Mouse (Mus musculus): ENCODE results near the gene Rp2. TPM values are rescaled to one million over a fixed set of nuclear protein-coding genes. Genes with fewer than 3 reads are reported as not detected.
A peak's percentile ranks its signal among the peaks of the same experiment; 100 is the strongest.
"Not testable (repeated sequence)": the region's sequence is repeated elsewhere in the genome, so short reads cannot be mapped to it uniquely, and the experiment has no call there.

Gene Rp2
- total RNA-seq (2015; ENCODE audit: low replicate concordance) (23.4 and 26.1 TPM in 2 replicates), total RNA-seq (2017; ENCODE audit: low replicate concordance) (17.0 and 18.8 TPM in 2 replicates)

GRCm38 (mm10) chrX:20364391-20365365 lies at the start of gene Rp2:
Gene Rp2, plus strand, starts transcription at chrX:20364481.
- peak; percentile 100 for ATAC-seq (replicated peaks; ENCODE audit: low FRiP score, poor library complexity, severe bottlenecking)

GRCm38 (mm10) chrX:20332756-20333155 lies 31.5 kb upstream of the Rp2 start:
- no peak for ATAC-seq (replicated peaks; ENCODE audit: low FRiP score, poor library complexity, severe bottlenecking)

- ATAC-seq (replicated peaks; ENCODE audit: low FRiP score, poor library complexity, severe bottlenecking), result no peak
These were observed 28.6 kb upstream of the Rp2 start for GRCm38 (mm10) chrX:20335722-20336121.

- no peak for ATAC-seq (replicated peaks; ENCODE audit: low FRiP score, poor library complexity, severe bottlenecking)
These were observed 19.3 kb upstream of the Rp2 start for GRCm38 (mm10) chrX:20344980-20345379.

GRCm38 (mm10) chrX:20346355-20346754 lies 17.9 kb upstream of the Rp2 start:
- no peak for ATAC-seq (replicated peaks; ENCODE audit: low FRiP score, poor library complexity, severe bottlenecking)

GRCm38 (mm10) chrX:20350241-20350640 lies 14.0 kb upstream of the Rp2 start:
- ATAC-seq (replicated peaks; ENCODE audit: low FRiP score, poor library complexity, severe bottlenecking), result not testable (repeated sequence)

GRCm38 (mm10) chrX:20355283-20355682 lies 9.0 kb upstream of the Rp2 start:
- ATAC-seq (replicated peaks; ENCODE audit: low FRiP score, poor library complexity, severe bottlenecking), result no peak

GRCm38 (mm10) chrX:20356309-20356708 lies 8.0 kb upstream of the Rp2 start:
- ATAC-seq (replicated peaks; ENCODE audit: low FRiP score, poor library complexity, severe bottlenecking), result no peak

GRCm38 (mm10) chrX:20366036-20366435 lies 1.8 kb downstream of the Rp2 start:
- ATAC-seq (replicated peaks; ENCODE audit: low FRiP score, poor library complexity, severe bottlenecking), result no peak

GRCm38 (mm10) chrX:20379347-20380014 lies 15.2 kb downstream of the Rp2 start:
- no peak for ATAC-seq (replicated peaks; ENCODE audit: low FRiP score, poor library complexity, severe bottlenecking)

GRCm38 (mm10) chrX:20382260-20382659 lies 18.0 kb downstream of the Rp2 start:
- no peak for ATAC-seq (replicated peaks; ENCODE audit: low FRiP score, poor library complexity, severe bottlenecking)

- no peak for ATAC-seq (replicated peaks; ENCODE audit: low FRiP score, poor library complexity, severe bottlenecking)
These were observed 22.7 kb downstream of the Rp2 start for GRCm38 (mm10) chrX:20387006-20387405.

- not testable (repeated sequence) for ATAC-seq (replicated peaks; ENCODE audit: low FRiP score, poor library complexity, severe bottlenecking)
These were observed 27.7 kb downstream of the Rp2 start for GRCm38 (mm10) chrX:20391964-20392363.

- ATAC-seq (replicated peaks; ENCODE audit: low FRiP score, poor library complexity, severe bottlenecking), result no peak
These were observed 28.7 kb downstream of the Rp2 start for GRCm38 (mm10) chrX:20392942-20393341.

GRCm38 (mm10) chrX:20404068-20404467 lies 39.8 kb downstream of the Rp2 start:
- ATAC-seq (replicated peaks; ENCODE audit: low FRiP score, poor library complexity, severe bottlenecking), result no peak

- no peak for ATAC-seq (replicated peaks; ENCODE audit: low FRiP score, poor library complexity, severe bottlenecking)
These were observed 42.6 kb downstream of the Rp2 start for GRCm38 (mm10) chrX:20406909-20407308.

- no peak for ATAC-seq (replicated peaks; ENCODE audit: low FRiP score, poor library complexity, severe bottlenecking)
These were observed 43.4 kb downstream of the Rp2 start for GRCm38 (mm10) chrX:20407676-20408075.

- no peak for ATAC-seq (replicated peaks; ENCODE audit: low FRiP score, poor library complexity, severe bottlenecking)
These were observed 47.1 kb downstream of the Rp2 start for GRCm38 (mm10) chrX:20411382-20411781.

- ATAC-seq (replicated peaks; ENCODE audit: low FRiP score, poor library complexity, severe bottlenecking), result no peak; the same call in 1 of the 2 replicates
These were observed 47.9 kb downstream of the Rp2 start for GRCm38 (mm10) chrX:20412221-20412620.

GRCm38 (mm10) chrX:20414885-20415622 lies 50.8 kb downstream of the Rp2 start:
- ATAC-seq (replicated peaks; ENCODE audit: low FRiP score, poor library complexity, severe bottlenecking), result no peak

Data from erythroblast, adult 5-6 weeks (primary cell).